Mouse (Mus musculus): ENCODE results near the gene Trim63. TPM values are rescaled to one million over a fixed set of nuclear protein-coding genes. Genes with fewer than 3 reads are reported as not detected.

Trim63 gene
- polyA plus RNA-seq, 1 experiment from 2014 or later, result not detected

- peaks cover 4% of the 10 kb centered on the region for H3K4me1 ChIP-seq (ENCODE audit: control insufficient read depth, insufficient read depth, low read length)
- ATAC-seq, result no peak
- no peak overlapping the region for H3K9ac ChIP-seq (ENCODE audit: low read length)
Measured at GRCm38 (mm10) chr4:134310656-134311055, 4.3 kb upstream of the Trim63 start.

GRCm38 (mm10) chr4:134311784-134312183 lies 3.1 kb upstream of the Trim63 start:
- Histone ChIP-seq H3K4me3 (ENCODE audit: low read depth, low read length) (no peak overlapping the region), H3K27ac (ENCODE audit: low read depth, low read length) (no peak overlapping the region), H3K4me2 (ENCODE audit: low read length) (no peak overlapping the region), H3K27me3 (replicated peaks; ENCODE audit: control insufficient read depth, insufficient read depth, low read length) (no peaks in the 10 kb centered on the region), H3K9me3 (replicated peaks; ENCODE audit: control insufficient read depth, low read length) (no peaks in the 10 kb centered on the region), H3K9ac (ENCODE audit: low read length) (no peak overlapping the region), H3K4me1 (ENCODE audit: control insufficient read depth, insufficient read depth, low read length) (peaks cover 4% of the 10 kb centered on the region), H3K36me3 (ENCODE audit: control insufficient read depth, insufficient read depth, low read length) (no peaks in the 10 kb centered on the region)
- DNase-seq (ENCODE audit: low spot score) (no peak), ATAC-seq (no peak)
- WGBS, result 92% methylated on average over 9 of the region's 9 CpGs

More at GRCm38 (mm10) chr4:134310656-134311055, 4.3 kb upstream of the Trim63 start:
- Histone ChIP-seq H3K4me3 (ENCODE audit: low read depth, low read length) (no peak overlapping the region), H3K9me3 (replicated peaks; ENCODE audit: control insufficient read depth, low read length) (no peaks in the 10 kb centered on the region), H3K27ac (ENCODE audit: low read depth, low read length) (no peak overlapping the region), H3K4me2 (ENCODE audit: low read length) (no peak overlapping the region), H3K36me3 (ENCODE audit: control insufficient read depth, insufficient read depth, low read length) (no peaks in the 10 kb centered on the region), H3K27me3 (replicated peaks; ENCODE audit: control insufficient read depth, insufficient read depth, low read length) (no peaks in the 10 kb centered on the region)
- 92% methylated on average over 9 of the region's 9 CpGs for WGBS
- no peak for DNase-seq (ENCODE audit: low spot score)

DNA sequence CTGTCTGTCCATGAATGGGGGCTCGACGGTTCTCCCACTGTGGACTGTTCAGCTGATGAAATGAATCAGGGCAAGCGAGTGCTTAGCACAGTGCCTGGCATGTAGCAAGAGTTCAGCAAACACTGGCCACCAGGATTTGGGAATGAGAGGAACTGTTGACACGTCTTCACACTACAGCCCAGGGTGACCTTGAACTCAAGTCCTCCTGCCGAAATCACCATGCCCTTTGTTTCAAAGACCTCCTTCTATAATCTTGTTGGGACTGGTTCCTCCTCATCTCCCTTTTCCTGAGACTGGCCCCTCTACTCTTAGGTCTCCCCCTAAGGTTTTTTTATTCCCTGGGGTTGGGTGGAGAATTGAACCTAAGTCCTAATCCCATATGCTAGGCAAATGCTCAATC lies 2.6 kb upstream of the Trim63 start:
- Histone ChIP-seq H3K4me2 (ENCODE audit: low read length) (no peak overlapping the region), H3K27me3 (replicated peaks; ENCODE audit: control insufficient read depth, insufficient read depth, low read length) (no peaks in the 10 kb centered on the region), H3K9ac (ENCODE audit: low read length) (no peak overlapping the region), H3K9me3 (replicated peaks; ENCODE audit: control insufficient read depth, low read length) (no peaks in the 10 kb centered on the region), H3K27ac (ENCODE audit: low read depth, low read length) (no peak overlapping the region), H3K4me3 (ENCODE audit: low read depth, low read length) (no peak overlapping the region), H3K36me3 (ENCODE audit: control insufficient read depth, insufficient read depth, low read length) (no peaks in the 10 kb centered on the region), H3K4me1 (ENCODE audit: control insufficient read depth, insufficient read depth, low read length) (peaks cover 2% of the 10 kb centered on the region)
- 95% methylated on average over 5 of the region's 5 CpGs for WGBS
- no peak for ATAC-seq
- DNase-seq (ENCODE audit: low spot score), result no peak

GRCm38 (mm10) chr4:134312901-134313300 lies 2.0 kb upstream of the Trim63 start:
- H3K36me3 ChIP-seq (ENCODE audit: control insufficient read depth, insufficient read depth, low read length), result no peaks in the 10 kb centered on the region
- WGBS, result 96% methylated on average over 6 of the region's 6 CpGs
- H3K4me3 ChIP-seq (ENCODE audit: low read depth, low read length), result no peak overlapping the region
- H3K4me1 ChIP-seq (ENCODE audit: control insufficient read depth, insufficient read depth, low read length), result no peaks in the 10 kb centered on the region
- DNase-seq (ENCODE audit: low spot score), result no peak
- no peaks in the 10 kb centered on the region for H3K27me3 ChIP-seq (replicated peaks; ENCODE audit: control insufficient read depth, insufficient read depth, low read length)
- no peak overlapping the region for H3K4me2 ChIP-seq (ENCODE audit: low read length)
- H3K9me3 ChIP-seq (replicated peaks; ENCODE audit: control insufficient read depth, low read length), result no peaks in the 10 kb centered on the region
- ATAC-seq, result no peak
- no peak overlapping the region for H3K27ac ChIP-seq (ENCODE audit: low read depth, low read length)
- no peak overlapping the region for H3K9ac ChIP-seq (ENCODE audit: low read length)

DNA sequence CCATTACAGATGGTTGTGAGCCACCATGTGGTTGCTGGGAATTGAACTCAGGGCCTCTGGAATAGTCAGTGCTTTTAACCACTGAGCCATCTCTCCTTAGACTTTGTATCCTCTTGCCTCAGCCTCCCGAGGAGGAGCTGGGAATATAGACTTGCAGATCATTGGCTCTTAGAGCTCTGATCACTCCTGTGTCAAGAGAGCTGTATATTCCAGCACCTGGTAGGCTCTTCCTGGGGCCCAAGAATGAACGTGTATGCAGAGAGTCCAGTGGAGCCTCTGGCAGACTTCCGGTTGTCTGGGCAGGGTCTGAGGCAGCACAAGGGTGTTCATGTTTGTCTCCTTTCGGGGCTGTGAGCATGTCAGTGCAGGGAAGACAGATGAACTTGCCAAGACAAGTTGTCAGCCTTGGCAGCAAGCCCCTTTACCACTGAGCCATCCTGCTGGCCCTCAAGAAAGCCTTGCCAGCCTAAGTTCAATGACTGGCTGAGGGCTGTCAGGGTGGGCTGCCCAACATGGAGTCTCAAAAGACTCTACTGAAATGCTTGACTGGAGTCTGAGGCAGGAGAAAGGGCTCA lies 752 bp upstream of the Trim63 start:
- 77% methylated on average over 4 of the region's 4 CpGs for WGBS
- Histone ChIP-seq H3K4me2 (ENCODE audit: low read length) (no peak overlapping the region), H3K27ac (ENCODE audit: low read depth, low read length) (no peak overlapping the region), H3K4me1 (ENCODE audit: control insufficient read depth, insufficient read depth, low read length) (no peaks in the 10 kb centered on the region), H3K9ac (ENCODE audit: low read length) (no peak overlapping the region), H3K4me3 (ENCODE audit: low read depth, low read length) (no peak overlapping the region), H3K36me3 (ENCODE audit: control insufficient read depth, insufficient read depth, low read length) (no peaks in the 10 kb centered on the region), H3K9me3 (replicated peaks; ENCODE audit: control insufficient read depth, low read length) (no peaks in the 10 kb centered on the region), H3K27me3 (replicated peaks; ENCODE audit: control insufficient read depth, insufficient read depth, low read length) (no peaks in the 10 kb centered on the region)
- DNase-seq (ENCODE audit: low spot score) (no peak), ATAC-seq (no peak)

- Histone ChIP-seq H3K27ac (ENCODE audit: low read depth, low read length) (no peak overlapping the region), H3K9ac (ENCODE audit: low read length) (no peak overlapping the region), H3K4me3 (ENCODE audit: low read depth, low read length) (no peak overlapping the region), H3K36me3 (ENCODE audit: control insufficient read depth, insufficient read depth, low read length) (no peaks in the 10 kb centered on the region), H3K4me1 (ENCODE audit: control insufficient read depth, insufficient read depth, low read length) (no peaks in the 10 kb centered on the region), H3K27me3 (replicated peaks; ENCODE audit: control insufficient read depth, insufficient read depth, low read length) (no peaks in the 10 kb centered on the region), H3K9me3 (replicated peaks; ENCODE audit: control insufficient read depth, low read length) (no peaks in the 10 kb centered on the region), H3K4me2 (ENCODE audit: low read length) (no peak overlapping the region)
- WGBS, result 73% methylated on average over 9 of the region's 9 CpGs
- DNase-seq (ENCODE audit: low spot score) (no peak), ATAC-seq (no peak)
Measured at GRCm38 (mm10) chr4:134315470-134315869, 550 bp downstream of the Trim63 start.

DNA sequence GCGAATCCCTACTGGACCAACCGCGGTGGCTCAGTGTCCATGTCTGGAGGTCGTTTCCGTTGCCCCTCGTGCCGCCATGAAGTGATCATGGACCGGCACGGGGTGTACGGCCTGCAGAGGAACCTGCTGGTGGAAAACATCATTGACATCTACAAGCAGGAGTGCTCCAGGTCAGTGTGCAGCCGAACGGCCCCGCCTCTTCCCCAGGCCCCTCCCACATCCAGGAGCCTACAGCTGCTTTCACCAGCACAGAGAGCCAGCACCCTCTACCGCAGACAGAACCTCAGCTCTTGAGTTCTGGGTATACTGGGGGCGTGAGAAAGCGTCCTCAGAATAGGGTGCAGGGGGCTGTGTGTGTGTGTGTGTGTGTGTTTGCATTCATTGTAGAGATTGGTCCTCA lies 1.5 kb downstream of the Trim63 start:
- no peak overlapping the region for H3K27ac ChIP-seq (ENCODE audit: low read depth, low read length)
- DNase-seq (ENCODE audit: low spot score) (no peak), ATAC-seq (no peak)
- H3K9ac ChIP-seq (ENCODE audit: low read length), result no peak overlapping the region
- H3K36me3 ChIP-seq (ENCODE audit: control insufficient read depth, insufficient read depth, low read length), result no peaks in the 10 kb centered on the region
- no peaks in the 10 kb centered on the region for H3K4me1 ChIP-seq (ENCODE audit: control insufficient read depth, insufficient read depth, low read length)
- H3K4me3 ChIP-seq (ENCODE audit: low read depth, low read length), result no peak overlapping the region
- no peaks in the 10 kb centered on the region for H3K27me3 ChIP-seq (replicated peaks; ENCODE audit: control insufficient read depth, insufficient read depth, low read length)
- no peak overlapping the region for H3K4me2 ChIP-seq (ENCODE audit: low read length)
- no peaks in the 10 kb centered on the region for H3K9me3 ChIP-seq (replicated peaks; ENCODE audit: control insufficient read depth, low read length)
- WGBS, result 59% methylated on average over 16 of the region's 16 CpGs

DNA sequence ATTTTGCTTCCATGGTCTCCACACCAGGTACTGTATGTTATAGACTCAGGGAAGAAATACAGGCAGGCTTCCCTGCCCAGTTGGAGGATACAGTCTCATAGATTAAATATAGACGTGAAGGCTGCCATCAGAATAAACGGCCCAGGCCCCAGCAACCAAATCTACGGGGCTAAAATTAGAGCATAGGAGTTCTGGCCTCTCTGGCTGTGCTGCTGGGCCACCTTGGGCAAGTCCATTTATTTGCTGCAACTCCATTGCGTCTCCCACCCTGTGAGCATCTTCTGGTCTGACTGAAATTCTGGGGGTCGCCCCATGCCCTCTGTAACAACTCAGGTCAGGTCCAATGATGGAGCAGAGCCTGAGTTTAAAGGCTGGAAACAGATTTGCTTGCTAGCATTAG lies 4.2 kb downstream of the Trim63 start:
- no peak overlapping the region for H3K9ac ChIP-seq (ENCODE audit: low read length)
- H3K4me2 ChIP-seq (ENCODE audit: low read length), result no peak overlapping the region
- 86% methylated on average over 5 of the region's 5 CpGs for WGBS
- ATAC-seq (no peak), DNase-seq (ENCODE audit: low spot score) (no peak)
- H3K36me3 ChIP-seq (ENCODE audit: control insufficient read depth, insufficient read depth, low read length), result no peaks in the 10 kb centered on the region
- H3K4me3 ChIP-seq (ENCODE audit: low read depth, low read length), result no peak overlapping the region
- H3K27ac ChIP-seq (ENCODE audit: low read depth, low read length), result no peak overlapping the region
- H3K9me3 ChIP-seq (replicated peaks; ENCODE audit: control insufficient read depth, low read length), result no peaks in the 10 kb centered on the region
- no peaks in the 10 kb centered on the region for H3K27me3 ChIP-seq (replicated peaks; ENCODE audit: control insufficient read depth, insufficient read depth, low read length)
- no peaks in the 10 kb centered on the region for H3K4me1 ChIP-seq (ENCODE audit: control insufficient read depth, insufficient read depth, low read length)

- H3K27me3 ChIP-seq (replicated peaks; ENCODE audit: control insufficient read depth, insufficient read depth, low read length), result no peaks in the 10 kb centered on the region
- H3K9ac ChIP-seq (ENCODE audit: low read length), result no peak overlapping the region
- 80% methylated on average over 5 of the region's 5 CpGs for WGBS
- no peak overlapping the region for H3K4me3 ChIP-seq (ENCODE audit: low read depth, low read length)
- no peaks in the 10 kb centered on the region for H3K9me3 ChIP-seq (replicated peaks; ENCODE audit: control insufficient read depth, low read length)
- H3K36me3 ChIP-seq (ENCODE audit: control insufficient read depth, insufficient read depth, low read length), result no peaks in the 10 kb centered on the region
- no peaks in the 10 kb centered on the region for H3K4me1 ChIP-seq (ENCODE audit: control insufficient read depth, insufficient read depth, low read length)
- ATAC-seq (no peak), DNase-seq (ENCODE audit: low spot score) (no peak)
- H3K27ac ChIP-seq (ENCODE audit: low read depth, low read length), result no peak overlapping the region
- H3K4me2 ChIP-seq (ENCODE audit: low read length), result no peak overlapping the region
Measured at GRCm38 (mm10) chr4:134319674-134320073, 4.8 kb downstream of the Trim63 start.
